Mouse (Mus musculus): Measurements from ENCODE around the gene Plcxd1.
"Not testable (repeated sequence)": the region's sequence is repeated elsewhere in the genome, so short reads cannot be mapped to it uniquely, and the experiment has no call there.

The Plcxd1 gene

GRCm38 (mm10) chr5:110106901-110107564 lies 7.3 kb downstream of the Plcxd1 start:
- DNase-seq (ENCODE audit: extremely low spot score, low spot score) = no peak

- peak; percentile 97 for DNase-seq (ENCODE audit: extremely low spot score, low spot score)
Measured at GRCm38 (mm10) chr5:110107581-110108304, 8.0 kb downstream of the Plcxd1 start, which contains the start of gene Gtpbp6. TSS of gene Gtpbp6 (minus strand) at chr5:110108197.

GRCm38 (mm10) chr5:110108305-110108628 lies 8.5 kb downstream of the Plcxd1 start:
- DNase-seq (ENCODE audit: extremely low spot score, low spot score) = no peak

- DNase-seq (ENCODE audit: extremely low spot score, low spot score) = peak; percentile 89
Measured at GRCm38 (mm10) chr5:110109991-110110441, 10.2 kb downstream of the Plcxd1 start, which contains the start of gene Zfp605. TSS of gene Zfp605 (plus strand) at chr5:110110092.

GRCm38 (mm10) chr5:110122380-110122779 lies 22.6 kb downstream of the Plcxd1 start:
- not testable (repeated sequence) for DNase-seq (ENCODE audit: extremely low spot score, low spot score)

GRCm38 (mm10) chr5:110135293-110136086 lies 35.7 kb downstream of the Plcxd1 start, which contains the start of gene Chfr:
TSS of gene Chfr (plus strand) at chr5:110135842.
- peak; percentile 98 for DNase-seq (ENCODE audit: extremely low spot score, low spot score)

- DNase-seq (ENCODE audit: extremely low spot score, low spot score) = no peak
Measured at GRCm38 (mm10) chr5:110136087-110136464, 36.3 kb downstream of the Plcxd1 start.

GRCm38 (mm10) chr5:110137816-110138215 lies 38.0 kb downstream of the Plcxd1 start:
- DNase-seq (ENCODE audit: extremely low spot score, low spot score) = no peak

- DNase-seq (ENCODE audit: extremely low spot score, low spot score) = no peak
Measured at GRCm38 (mm10) chr5:110139325-110139724, 39.6 kb downstream of the Plcxd1 start.

GRCm38 (mm10) chr5:110140424-110140823 lies 40.7 kb downstream of the Plcxd1 start:
- DNase-seq (ENCODE audit: extremely low spot score, low spot score) = no peak

GRCm38 (mm10) chr5:110142309-110142708 lies 42.5 kb downstream of the Plcxd1 start:
- DNase-seq (ENCODE audit: extremely low spot score, low spot score) = no peak

GRCm38 (mm10) chr5:110143007-110143406 lies 43.2 kb downstream of the Plcxd1 start:
- DNase-seq (ENCODE audit: extremely low spot score, low spot score) = no peak

Data from neural tube, embryonic 10.5 days (tissue).